Mouse (Mus musculus) cerebellum, adult 2 months (tissue): ENCODE data around the gene 2210408I21Rik.

Experiments used
- CTCF ChIP-seq: fragments of 200-500 bp; IDR thresholded peaks from 2 replicates; pipeline ENCODE4 v1.5.1; 2011; ENCODE audit warnings: low read depth, mild to moderate bottlenecking, control low read depth, low read length, moderate library complexity, borderline replicate concordance; ENCODE audit not compliant: insufficient read depth
- POLR2A ChIP-seq: fragments of 200-500 bp; IDR thresholded peaks from 2 replicates; pipeline ENCODE4 v1.6.1; 2011; ENCODE audit warnings: low read length, control low read depth, borderline replicate concordance; ENCODE audit not compliant: insufficient read depth

GRCm38 (mm10) chr13:77478425-77479119 is 343.2 kb downstream of the 2210408I21Rik start:
- TF ChIP-seq CTCF (no peak), POLR2A (no peak)
